Mouse (Mus musculus) intestine, embryonic 16.5 days (tissue): ENCODE results near the gene Sds. TPM values are rescaled to one million over a fixed set of nuclear protein-coding genes. Genes with fewer than 3 reads are reported as not detected.

Experiments used
- ATAC-seq: fragments of 200-750 bp; cut with Nextera tagmentation; 2 replicates; pipeline ENCODE4 v1.8.0; 2017; ENCODE audit warnings: moderate TSS enrichment, moderate library complexity
- H3K27ac ChIP-seq: fragments of 300-500 bp; sonication (generic); 2 replicates; pipeline ENCODE4 v1.5.1; 2014; ENCODE audit warnings: mild to moderate bottlenecking, low read length
- H3K27me3 ChIP-seq: fragments of 300-500 bp; sonication (generic); replicated peaks from 2 replicates; pipeline ENCODE4 v1.6.1; 2014; ENCODE audit warnings: low read length, control low read depth, mixed read lengths; ENCODE audit not compliant: control insufficient read depth, insufficient read depth
- H3K36me3 ChIP-seq: fragments of 300-500 bp; sonication (generic); 2 replicates; pipeline ENCODE4 v1.6.1; 2014; ENCODE audit warnings: low read length, control low read depth; ENCODE audit not compliant: control insufficient read depth, insufficient read depth
- H3K4me1 ChIP-seq: fragments of 300-500 bp; sonication (generic); 2 replicates; pipeline ENCODE4 v1.6.1; 2014; ENCODE audit warnings: low read length, control low read depth, mixed read lengths; ENCODE audit not compliant: control insufficient read depth, insufficient read depth
- H3K4me2 ChIP-seq: fragments of 300-500 bp; sonication (generic); 2 replicates; pipeline ENCODE4 v1.6.1; 2014; ENCODE audit warnings: low read depth, low read length, control low read depth
- H3K4me3 ChIP-seq: fragments of 300-500 bp; sonication (generic); 2 replicates; pipeline ENCODE4 v1.5.1; 2014; ENCODE audit warnings: mild to moderate bottlenecking, low read length
- H3K9ac ChIP-seq: fragments of 300-500 bp; sonication (generic); 2 replicates; pipeline ENCODE4 v1.6.1; 2014; ENCODE audit warnings: low read depth, low read length
- H3K9me3 ChIP-seq: fragments of 300-500 bp; sonication (generic); 2 replicates; pipeline ENCODE4 v1.6.1; 2016; ENCODE audit warnings: low read length, control low read depth; ENCODE audit not compliant: control insufficient read depth
- WGBS: fragments of 180-500 bp; shearing (Covaris S2); extraction: QIAGEN DNeasy Blood & Tissue Kit; methylation state at CpG from one replicate; pipeline ENCODE4 v1.1.7; 2014; 5-methylcytosine and 5-hydroxymethylcytosine counted together
- polyA plus RNA-seq: library from polyadenylated mRNA; unstranded; fragments of >200 nt; fragmentation: Nextera tagmentation; extraction: Ambion mirVana; gene quantifications from 2 replicates; pipeline ENCODE4 v1.2.1, GENCODE M21; 2015

The Sds gene
- polyA plus RNA-seq, 1 experiment from 2014 or later: 0.37 TPM

DNA sequence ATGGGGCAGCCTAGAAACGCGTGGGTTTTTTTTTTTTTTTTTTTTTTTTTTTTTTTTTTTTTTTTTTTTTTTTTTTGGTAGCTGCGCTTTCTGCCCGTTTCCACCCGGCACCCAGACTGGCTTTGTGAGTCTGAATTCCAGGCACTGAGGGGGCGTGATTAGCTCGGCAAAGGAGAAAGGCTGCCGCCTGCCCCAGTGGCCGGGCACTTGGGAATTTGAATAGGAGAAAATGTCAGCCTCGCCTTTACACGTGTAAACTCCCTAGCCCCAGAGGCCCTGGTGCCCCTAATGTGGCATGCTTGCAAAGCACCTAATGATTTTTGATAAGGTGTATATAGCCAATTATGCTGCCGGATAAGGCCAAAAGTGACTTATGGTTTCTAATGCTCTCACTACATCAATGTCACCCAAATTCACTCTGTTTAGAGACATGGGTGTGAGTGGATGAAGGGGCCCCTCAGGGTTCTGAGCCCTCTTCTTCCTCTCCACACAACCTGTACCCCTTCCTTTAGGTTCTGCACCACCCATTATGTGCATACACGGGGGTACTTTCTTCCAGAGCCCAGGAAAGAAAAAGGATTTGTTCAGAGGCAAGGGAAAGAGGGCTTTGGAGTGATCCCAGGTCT, 43.1 kb upstream of the Sds start:
- 1% methylated on average over 13 of the region's 13 CpGs for WGBS
- no peak overlapping the region for H3K27ac ChIP-seq
- ATAC-seq: no peak
- H3K9ac ChIP-seq: no peak overlapping the region
- H3K4me2 ChIP-seq: no peak overlapping the region
- no peaks in the 10 kb centered on the region for H3K9me3 ChIP-seq
- peaks cover 95% of the 10 kb centered on the region for H3K27me3 ChIP-seq
- H3K4me1 ChIP-seq: peaks cover 13% of the 10 kb centered on the region
- H3K4me3 ChIP-seq: no peak overlapping the region
- H3K36me3 ChIP-seq: no peaks in the 10 kb centered on the region

- Histone ChIP-seq H3K36me3 (no peaks in the 10 kb centered on the region), H3K9me3 (no peaks in the 10 kb centered on the region), H3K27me3 (peaks cover 97% of the 10 kb centered on the region), H3K27ac (no peak overlapping the region), H3K4me2 (no peak overlapping the region), H3K4me1 (peaks cover 13% of the 10 kb centered on the region), H3K9ac (no peak overlapping the region), H3K4me3 (no peak overlapping the region)
- 2% methylated on average over 21 of the region's 21 CpGs for WGBS
- no peak for ATAC-seq
These were observed 42.0 kb upstream of the Sds start for GRCm38 (mm10) chr5:120434231-120434735.

DNA sequence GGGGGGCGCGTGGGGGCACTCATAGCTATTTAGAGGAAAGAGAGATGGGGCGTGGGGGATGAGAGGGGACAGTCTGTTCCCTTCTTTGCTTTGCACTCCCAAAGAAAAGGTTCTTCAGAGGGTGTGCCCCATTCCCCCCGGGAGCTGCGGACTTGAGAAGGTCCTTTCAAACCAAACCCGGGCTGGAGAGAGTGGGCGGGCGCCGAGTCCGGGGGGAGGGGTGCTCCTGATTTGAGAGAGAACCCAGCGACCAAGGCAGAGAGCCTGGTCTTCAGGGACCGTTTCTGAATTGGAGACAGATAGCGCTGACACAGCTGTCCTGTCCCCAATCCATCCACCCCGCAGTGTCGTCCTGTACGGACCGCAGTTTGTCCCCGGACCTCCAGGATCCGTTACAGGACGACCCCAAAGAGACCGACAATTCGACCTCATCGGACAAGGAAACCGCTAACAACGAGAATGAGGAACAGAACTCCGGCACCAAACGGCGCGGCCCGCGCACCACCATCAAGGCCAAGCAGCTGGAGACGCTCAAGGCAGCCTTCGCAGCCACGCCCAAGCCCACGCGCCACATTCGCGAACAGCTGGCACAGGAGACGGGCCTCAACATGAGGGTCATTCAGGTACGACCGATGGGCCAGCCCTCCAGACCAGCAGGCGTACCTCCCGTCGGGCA, 41.2 kb upstream of the Sds start:
- peaks cover 97% of the 10 kb centered on the region for H3K27me3 ChIP-seq
- no peak for ATAC-seq
- peaks cover 16% of the 10 kb centered on the region for H3K4me1 ChIP-seq
- H3K27ac ChIP-seq: no peak overlapping the region
- H3K36me3 ChIP-seq: no peaks in the 10 kb centered on the region
- H3K9ac ChIP-seq: no peak overlapping the region
- no peaks in the 10 kb centered on the region for H3K9me3 ChIP-seq
- H3K4me2 ChIP-seq: no peak overlapping the region
- no peak overlapping the region for H3K4me3 ChIP-seq
- 1% methylated on average over 44 of the region's 44 CpGs for WGBS

DNA sequence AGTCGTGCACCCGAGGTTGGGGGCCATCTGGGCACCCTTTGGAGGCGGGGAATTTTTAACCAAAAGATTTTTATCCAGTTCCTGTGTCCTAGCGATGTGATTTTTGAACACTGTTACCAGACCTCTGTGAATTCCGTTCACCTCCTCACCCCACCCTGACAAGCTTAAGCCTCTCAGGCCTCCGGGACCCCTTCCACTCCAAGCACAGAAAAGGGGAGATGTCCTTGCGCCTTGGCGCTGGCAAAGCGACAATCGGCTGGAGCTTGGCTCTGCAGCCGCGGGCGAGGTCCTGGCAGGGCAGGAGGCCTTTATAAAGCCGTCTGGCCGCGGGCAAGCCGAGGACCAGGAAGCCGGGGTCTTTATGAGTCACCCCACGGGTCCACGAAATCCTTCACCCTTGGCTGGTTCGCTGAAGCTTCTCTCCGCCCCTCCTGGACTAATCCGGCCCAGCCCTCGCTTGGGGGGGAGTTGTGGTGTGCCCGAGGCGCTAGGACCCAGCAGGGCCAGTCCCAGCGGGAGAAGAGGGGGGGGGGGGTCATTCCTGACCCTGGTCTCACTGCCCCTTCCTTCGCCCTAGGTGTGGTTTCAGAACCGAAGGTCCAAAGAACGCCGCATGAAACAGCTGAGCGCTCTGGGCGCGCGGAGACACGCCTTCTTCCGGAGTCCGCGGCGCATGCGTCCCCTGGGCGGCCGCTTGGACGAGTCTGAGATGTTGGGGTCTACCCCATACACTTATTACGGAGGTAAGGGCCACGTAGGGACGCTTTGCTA, 40.4 kb upstream of the Sds start:
- peak; percentile 27; the same call in 1 of the 2 replicates for ATAC-seq
- H3K27ac ChIP-seq: no peak overlapping the region
- H3K9ac ChIP-seq: 0 out of 2 replicates have a peak overlapping the region, but pooled peaks have one; percentile 45
- peaks cover 18% of the 10 kb centered on the region for H3K4me1 ChIP-seq
- H3K4me3 ChIP-seq: peak overlapping the region; percentile 52
- H3K9me3 ChIP-seq: no peaks in the 10 kb centered on the region
- no peaks in the 10 kb centered on the region for H3K36me3 ChIP-seq
- H3K4me2 ChIP-seq: peak overlapping the region; percentile 69
- WGBS: under 1% methylated on average over 47 of the region's 47 CpGs
- H3K27me3 ChIP-seq: peaks cover 95% of the 10 kb centered on the region

GRCm38 (mm10) chr5:120436885-120437495, 39.3 kb upstream of the Sds start:
- Histone ChIP-seq H3K9ac (no peak overlapping the region), H3K4me3 (no peak overlapping the region), H3K36me3 (no peaks in the 10 kb centered on the region), H3K4me1 (peaks cover 18% of the 10 kb centered on the region), H3K27ac (no peak overlapping the region), H3K4me2 (no peak overlapping the region), H3K9me3 (no peaks in the 10 kb centered on the region), H3K27me3 (peaks cover 87% of the 10 kb centered on the region)
- no peak for ATAC-seq
- 0% methylated on average over 17 of the region's 18 CpGs for WGBS

DNA sequence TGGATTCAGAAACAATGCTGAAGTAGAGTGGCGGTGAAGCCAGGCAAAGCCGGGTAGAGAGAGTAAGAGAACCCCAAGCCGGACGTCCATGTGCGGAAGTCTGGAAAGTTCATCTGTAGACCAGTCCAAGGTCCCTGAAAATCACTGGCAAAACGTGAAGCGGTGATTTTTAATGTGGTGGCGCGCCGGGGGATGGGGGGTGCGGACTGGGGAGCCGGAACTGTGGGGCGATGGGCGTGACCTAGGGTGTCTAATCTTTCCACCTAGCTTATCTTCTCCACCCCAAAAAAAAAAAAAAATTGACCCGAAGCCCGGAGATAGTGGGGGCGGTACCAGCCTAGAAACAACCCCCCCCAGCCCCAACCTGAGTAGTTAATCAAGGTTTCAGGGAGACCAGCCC, 38.8 kb upstream of the Sds start:
- H3K36me3 ChIP-seq: no peaks in the 10 kb centered on the region
- H3K4me1 ChIP-seq: peaks cover 18% of the 10 kb centered on the region
- no peak overlapping the region for H3K4me2 ChIP-seq
- H3K4me3 ChIP-seq: no peak overlapping the region
- ATAC-seq: no peak
- no peak overlapping the region for H3K27ac ChIP-seq
- no peaks in the 10 kb centered on the region for H3K9me3 ChIP-seq
- peaks cover 82% of the 10 kb centered on the region for H3K27me3 ChIP-seq
- WGBS: 1% methylated on average over 17 of the region's 17 CpGs
- H3K9ac ChIP-seq: no peak overlapping the region

DNA sequence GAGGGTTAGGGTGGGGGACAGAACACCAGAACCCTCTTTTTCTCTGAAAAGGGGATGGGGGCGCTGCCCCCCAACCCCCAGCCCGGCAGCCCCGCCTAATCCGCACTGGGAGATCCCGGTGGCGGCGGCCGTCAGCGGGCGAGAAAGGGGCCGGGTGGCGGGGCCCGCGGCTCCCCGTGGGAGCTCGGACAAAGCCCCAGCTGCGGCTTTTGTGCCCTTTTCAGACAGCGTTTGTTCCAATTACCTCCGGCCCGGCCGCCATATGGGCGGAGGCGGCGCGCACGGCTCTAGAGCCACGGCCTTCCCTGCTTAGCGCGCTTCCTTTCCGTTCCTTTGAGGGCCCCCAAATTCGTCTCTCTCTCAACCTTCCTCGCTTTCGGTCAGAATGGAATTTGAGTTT, 38.3 kb upstream of the Sds start:
- Histone ChIP-seq H3K9me3 (no peaks in the 10 kb centered on the region), H3K4me1 (peaks cover 18% of the 10 kb centered on the region), H3K36me3 (no peaks in the 10 kb centered on the region), H3K27ac (no peak overlapping the region), H3K9ac (no peak overlapping the region), H3K4me3 (peak overlapping the region; percentile 26), H3K4me2 (0 out of 2 replicates have a peak overlapping the region, but pooled peaks have one; percentile 16), H3K27me3 (peaks cover 79% of the 10 kb centered on the region)
- no peak for ATAC-seq
- WGBS: under 1% methylated on average over 33 of the region's 33 CpGs

- H3K36me3 ChIP-seq: no peaks in the 10 kb centered on the region
- no peaks in the 10 kb centered on the region for H3K9me3 ChIP-seq
- H3K27me3 ChIP-seq: peaks cover 74% of the 10 kb centered on the region
- peaks cover 18% of the 10 kb centered on the region for H3K4me1 ChIP-seq
- no peak overlapping the region for H3K4me3 ChIP-seq
- ATAC-seq: no peak
- WGBS: 1% methylated on average over 13 of the region's 13 CpGs
- no peak overlapping the region for H3K9ac ChIP-seq
- no peak overlapping the region for H3K27ac ChIP-seq
- H3K4me2 ChIP-seq: no peak overlapping the region
These were observed 37.9 kb upstream of the Sds start for GRCm38 (mm10) chr5:120438469-120438868.
